Mouse (Mus musculus): ENCODE measurements around the gene Olfr1360. TPM values are rescaled to one million over a fixed set of nuclear protein-coding genes. Genes with fewer than 3 reads are reported as not detected.
A peak's percentile ranks its signal among the peaks of the same experiment; 100 is the strongest.
"Not testable (repeated sequence)": the region's sequence is repeated elsewhere in the genome, so short reads cannot be mapped to it uniquely, and the experiment has no call there.

Olfr1360 gene
- not detected in 2 replicates for polyA plus RNA-seq (2015; fragmentation: Nextera tagmentation; extraction: Ambion mirVana)

DNA sequence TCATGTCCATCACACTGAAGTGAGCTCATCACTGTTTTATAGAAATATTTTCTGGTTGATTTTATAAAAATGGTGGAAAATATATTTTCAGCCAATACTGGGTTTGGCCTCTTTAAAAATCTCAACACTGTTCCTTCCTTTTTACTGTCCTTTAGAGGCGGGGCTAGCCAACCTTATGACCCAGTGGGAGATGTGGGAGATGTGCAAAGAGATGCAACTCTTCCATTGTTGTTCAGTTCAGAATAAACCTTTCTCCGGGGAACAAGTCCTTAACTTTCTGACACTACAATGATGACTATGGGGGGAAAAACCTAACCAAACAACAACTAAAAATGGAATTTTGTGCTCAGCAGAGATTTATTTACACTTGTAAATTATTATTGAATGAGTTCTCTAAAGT lies at the start of gene Olfr1360:
Gene Olfr1360 (minus strand): TSS at position 101 of the 400 bp plus-strand sequence.
- Histone ChIP-seq H3K27me3 (no peaks in the 10 kb centered on the region), H3K4me2 (no peak within 1 kb of the TSS), H3K36me3 (no peaks in the 10 kb centered on the region), H3K4me3 (no peak within 1 kb of the TSS), H3K9ac (no peak within 1 kb of the TSS), H3K27ac (replicated peaks) (no peak within 1 kb of the TSS), H3K4me1 (replicated peaks) (no peaks in the 10 kb centered on the region), H3K9me3 (no peaks in the 10 kb centered on the region)
- no peak for ATAC-seq (ENCODE audit: low FRiP score, low read depth)
- WGBS: 81% methylated on average over 2 of the region's 2 CpGs

DNA sequence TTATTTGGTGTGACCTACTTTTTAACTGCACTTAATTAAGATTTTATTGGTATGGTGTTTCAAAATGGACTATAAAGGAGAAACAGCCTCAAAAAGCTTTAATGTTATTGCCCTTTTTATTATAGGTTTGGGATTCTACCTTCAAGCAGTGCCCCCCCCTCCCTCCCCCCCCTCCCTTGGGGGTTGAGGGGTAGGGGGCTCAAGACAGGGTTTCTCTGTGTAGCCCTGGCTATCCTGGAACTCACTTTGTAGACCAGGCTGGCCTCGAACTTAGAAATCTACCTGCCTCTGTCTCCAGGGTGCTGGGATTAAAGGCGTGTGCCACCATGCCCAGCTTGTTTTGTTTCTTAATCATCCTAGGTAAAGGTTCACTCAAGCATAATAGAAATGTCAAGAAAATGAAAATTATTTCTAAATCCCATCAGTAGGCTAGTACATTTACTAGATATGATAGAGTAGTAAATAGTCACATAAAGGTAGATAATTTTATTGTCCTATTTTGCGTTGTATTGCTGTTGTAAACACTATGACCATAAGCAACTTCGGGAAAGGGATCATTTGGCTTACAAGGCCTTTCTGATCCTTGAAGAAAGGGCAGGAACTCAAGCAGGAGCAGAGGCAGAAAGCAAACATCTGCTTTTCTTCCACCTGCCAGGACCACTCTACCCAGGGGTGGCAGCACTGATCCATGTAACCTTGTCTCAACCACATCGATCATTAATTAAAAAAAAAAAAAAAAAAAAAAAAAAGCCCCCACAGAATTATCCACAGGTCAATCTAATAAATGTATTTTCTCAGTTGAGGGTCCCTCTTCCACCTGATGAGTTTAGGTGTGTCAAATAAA lies 46.0 kb upstream of the Olfr1360 start:
- H3K9ac ChIP-seq: no peak overlapping the region
- no peaks in the 10 kb centered on the region for H3K36me3 ChIP-seq
- ATAC-seq (ENCODE audit: low FRiP score, low read depth): no peak
- no peaks in the 10 kb centered on the region for H3K27me3 ChIP-seq
- no peak overlapping the region for H3K4me3 ChIP-seq
- 0 out of 2 replicates have a peak overlapping the region, but pooled peaks have one; percentile 71 for H3K4me2 ChIP-seq
- WGBS: 33% methylated on average over 5 of the region's 5 CpGs
- H3K27ac ChIP-seq (replicated peaks): no peak overlapping the region
- H3K9me3 ChIP-seq: no peaks in the 10 kb centered on the region
- H3K4me1 ChIP-seq (replicated peaks): peaks cover 21% of the 10 kb centered on the region

DNA sequence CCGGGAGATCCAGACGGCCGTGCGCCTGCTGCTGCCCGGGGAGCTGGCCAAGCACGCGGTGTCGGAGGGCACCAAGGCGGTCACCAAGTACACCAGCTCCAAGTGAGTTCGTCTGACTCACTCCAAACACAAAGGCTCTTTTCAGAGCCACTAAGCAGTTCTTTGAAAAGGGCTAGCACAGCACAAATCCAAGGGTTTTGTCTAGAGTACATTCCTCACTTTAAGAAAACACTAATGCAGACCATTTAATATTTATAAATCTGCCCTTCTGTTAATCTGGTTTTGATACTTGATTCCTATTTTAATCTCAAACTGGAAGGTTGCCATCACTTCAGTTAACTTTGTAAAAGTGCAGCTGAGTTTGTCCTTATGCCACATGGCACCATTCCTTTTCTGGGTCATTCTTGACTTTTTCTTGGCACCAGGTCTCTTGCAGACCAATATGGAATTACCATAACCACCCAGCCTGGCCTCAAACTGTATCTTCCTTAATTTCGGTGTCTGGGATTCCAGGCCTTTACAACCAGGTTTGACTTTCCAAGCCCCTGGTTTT lies 45.2 kb upstream of the Olfr1360 start:
- 3% methylated on average over 11 of the region's 11 CpGs for WGBS
- peak overlapping the region; percentile 45 for H3K4me3 ChIP-seq

DNA sequence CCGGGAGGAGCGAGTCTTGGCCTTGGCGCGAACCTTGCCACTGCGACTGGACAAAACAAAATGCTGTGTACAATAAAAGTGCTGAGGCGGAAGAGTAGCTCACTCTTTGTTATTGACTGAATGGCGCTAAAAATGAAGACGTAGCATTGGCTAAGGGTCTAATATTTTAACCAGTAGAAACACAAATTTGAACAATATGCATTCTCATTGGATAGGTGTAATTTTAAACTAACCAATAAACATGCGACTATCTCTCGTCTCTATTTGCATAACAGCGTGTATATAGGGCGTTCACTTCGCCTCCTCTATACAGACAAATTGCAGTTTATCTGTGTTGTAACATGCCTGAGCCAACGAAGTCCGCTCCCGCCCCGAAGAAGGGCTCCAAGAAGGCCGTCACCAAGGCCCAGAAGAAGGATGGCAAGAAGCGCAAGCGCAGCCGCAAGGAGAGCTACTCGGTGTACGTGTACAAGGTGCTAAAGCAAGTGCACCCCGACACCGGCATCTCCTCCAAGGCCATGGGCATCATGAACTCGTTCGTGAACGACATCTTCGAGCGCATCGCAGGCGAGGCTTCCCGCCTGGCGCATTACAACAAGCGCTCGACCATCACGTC lies 44.7 kb upstream of the Olfr1360 start, which contains the start of gene Hist1h2bm:
Gene Hist1h2bm (plus strand): TSS at position 288 of the 616 bp plus-strand sequence.
- peak within 1 kb of the TSS; percentile 45 for H3K4me3 ChIP-seq
- H3K4me1 ChIP-seq (replicated peaks): peaks cover 28% of the 10 kb centered on the region
- H3K27ac ChIP-seq (replicated peaks): peak within 1 kb of the TSS; percentile 85
- not testable (repeated sequence) for H3K27me3 ChIP-seq, H3K9me3 ChIP-seq, H3K36me3 ChIP-seq
- ATAC-seq (ENCODE audit: low FRiP score, low read depth): peak; percentile 98
- H3K9ac ChIP-seq: peak within 1 kb of the TSS; percentile 49
- peak within 1 kb of the TSS; percentile 71 for H3K4me2 ChIP-seq
- under 1% methylated on average over 37 of the region's 37 CpGs for WGBS

More for the DNA sequence above, 45.2 kb upstream of the Olfr1360 start:
- Histone ChIP-seq H3K36me3 (no peaks in the 10 kb centered on the region), H3K4me2 (peak overlapping the region; percentile 71), H3K27me3 (no peaks in the 10 kb centered on the region), H3K27ac (replicated peaks) (peak overlapping the region; percentile 85), H3K9ac (peak overlapping the region; percentile 49), H3K9me3 (no peaks in the 10 kb centered on the region), H3K4me1 (replicated peaks) (peaks cover 25% of the 10 kb centered on the region)
- ATAC-seq (ENCODE audit: low FRiP score, low read depth): no peak; the same call in 1 of the 2 replicates

DNA sequence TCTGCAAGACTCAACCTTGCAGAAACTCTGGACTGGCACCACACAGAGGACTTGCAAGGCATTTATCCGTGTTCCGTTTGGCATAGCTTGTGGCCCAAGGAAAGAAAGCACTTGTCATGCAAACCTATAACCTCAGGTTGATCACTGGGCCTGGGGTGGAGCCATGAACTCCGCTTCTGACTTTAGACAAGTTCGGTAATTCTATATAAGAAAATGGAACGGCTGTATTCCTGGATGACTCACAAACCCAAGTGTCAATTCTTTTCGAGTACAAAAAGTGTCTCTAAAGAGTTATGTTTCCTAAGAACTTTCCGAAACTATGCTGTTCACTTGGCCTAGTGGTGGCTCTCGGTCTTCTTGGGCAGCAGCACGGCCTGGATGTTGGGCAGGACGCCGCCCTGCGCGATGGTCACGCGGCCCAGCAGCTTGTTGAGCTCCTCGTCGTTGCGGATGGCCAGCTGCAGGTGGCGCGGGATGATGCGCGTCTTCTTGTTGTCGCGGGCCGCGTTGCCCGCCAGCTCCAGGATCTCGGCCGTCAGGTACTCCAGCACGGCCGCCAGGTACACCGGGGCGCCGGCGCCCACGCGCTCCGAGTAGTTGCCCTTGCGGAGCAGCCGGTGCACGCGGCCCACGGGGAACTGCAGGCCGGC lies 44.0 kb upstream of the Olfr1360 start:
- WGBS: 1% methylated on average over 21 of the region's 44 CpGs
- H3K27ac ChIP-seq (replicated peaks): peak overlapping the region; percentile 85
- H3K9ac ChIP-seq: 0 out of 2 replicates have a peak overlapping the region, but pooled peaks have one; percentile 29
- not testable (repeated sequence) for H3K9me3 ChIP-seq; H3K27me3 ChIP-seq; H3K36me3 ChIP-seq; ATAC-seq (ENCODE audit: low FRiP score, low read depth)
- H3K4me1 ChIP-seq (replicated peaks): peaks cover 30% of the 10 kb centered on the region
- peak overlapping the region; percentile 45 for H3K4me3 ChIP-seq
- H3K4me2 ChIP-seq: peak overlapping the region; percentile 71

DNA sequence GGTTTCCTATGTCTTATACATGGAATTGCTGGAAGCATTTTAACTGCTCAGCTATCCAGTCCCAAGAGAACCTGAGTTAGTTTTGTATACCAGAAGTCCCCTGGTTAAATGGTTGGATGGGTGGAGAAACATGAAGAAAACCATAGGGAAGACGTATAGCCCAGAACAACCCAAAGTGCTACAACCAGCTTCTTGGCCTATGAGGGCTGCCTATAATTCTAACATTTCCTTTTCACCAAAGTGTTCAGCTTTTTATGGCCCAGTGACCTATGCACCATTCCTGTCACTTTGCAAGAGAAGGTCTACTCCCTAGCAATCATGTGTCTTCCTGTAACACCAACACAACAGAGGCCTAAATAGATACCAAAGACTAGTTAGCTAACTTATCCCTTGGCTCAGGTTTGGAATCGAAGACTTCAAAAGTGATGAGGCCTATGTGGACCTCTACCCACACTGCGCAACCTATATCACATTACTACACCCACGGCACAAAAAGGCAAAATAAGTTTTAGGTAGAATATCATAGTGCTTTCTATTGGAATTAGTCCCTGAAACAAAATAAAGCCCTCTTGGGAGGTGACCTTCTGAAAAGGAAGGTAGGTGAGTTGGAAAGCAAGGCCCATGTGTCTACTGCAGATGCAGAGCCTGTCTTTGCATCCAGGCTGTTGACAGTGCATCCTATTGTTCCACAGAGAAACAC lies 41.3 kb upstream of the Olfr1360 start:
- H3K9ac ChIP-seq: peak overlapping the region; percentile 59
- H3K27me3 ChIP-seq: no peaks in the 10 kb centered on the region
- H3K36me3 ChIP-seq: no peaks in the 10 kb centered on the region
- ATAC-seq (ENCODE audit: low FRiP score, low read depth): no peak
- 66% methylated on average over 4 of the region's 4 CpGs for WGBS
- no peaks in the 10 kb centered on the region for H3K9me3 ChIP-seq
- H3K4me1 ChIP-seq (replicated peaks): peaks cover 39% of the 10 kb centered on the region
- peak overlapping the region; percentile 77 for H3K4me2 ChIP-seq
- H3K27ac ChIP-seq (replicated peaks): no peak overlapping the region; the same call in 1 of the 2 replicates
- H3K4me3 ChIP-seq: peak overlapping the region; percentile 39

DNA sequence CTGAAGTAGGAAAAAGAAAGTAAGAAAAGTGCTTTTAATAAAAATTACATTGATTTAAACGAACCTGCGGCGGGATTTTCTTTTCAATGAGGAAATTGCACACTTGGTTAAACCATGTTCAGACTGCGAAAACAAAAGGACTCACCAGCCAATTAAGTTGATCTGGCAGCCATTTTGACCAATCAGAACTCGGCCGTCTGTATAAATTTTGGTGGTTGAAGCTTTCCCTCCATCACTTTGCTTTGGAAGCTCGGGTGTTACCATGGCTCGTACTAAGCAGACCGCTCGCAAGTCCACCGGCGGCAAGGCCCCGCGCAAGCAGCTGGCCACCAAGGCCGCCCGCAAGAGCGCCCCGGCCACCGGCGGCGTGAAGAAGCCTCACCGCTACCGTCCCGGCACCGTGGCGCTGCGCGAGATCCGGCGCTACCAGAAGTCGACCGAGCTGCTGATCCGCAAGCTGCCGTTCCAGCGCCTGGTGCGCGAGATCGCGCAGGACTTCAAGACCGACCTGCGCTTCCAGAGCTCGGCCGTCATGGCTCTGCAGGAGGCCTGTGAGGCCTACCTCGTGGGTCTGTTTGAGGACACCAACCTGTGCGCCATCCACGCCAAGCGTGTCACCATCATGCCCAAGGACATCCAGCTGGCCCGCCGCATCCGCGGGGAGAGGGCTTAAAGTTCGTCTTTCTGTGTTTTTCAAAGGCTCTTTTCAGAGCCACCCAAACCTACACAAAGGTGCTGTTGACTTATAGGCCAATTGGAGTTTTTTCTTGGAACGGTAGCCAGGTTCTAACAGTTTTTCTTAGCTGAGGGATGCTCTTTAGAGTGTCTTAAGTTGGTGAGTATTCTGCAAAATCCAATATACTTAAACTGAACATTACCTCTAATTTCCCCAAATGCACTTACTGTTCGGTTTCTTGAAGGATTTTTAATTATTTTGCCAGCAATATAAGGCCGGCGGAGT lies 40.5 kb upstream of the Olfr1360 start, which contains the start of gene Hist1h3h:
Gene Hist1h3h (plus strand): TSS at position 263 of the 961 bp plus-strand sequence.
- Histone ChIP-seq H3K4me3 (peak within 1 kb of the TSS; percentile 44), H3K4me2 (peak within 1 kb of the TSS; percentile 77), H3K4me1 (replicated peaks) (peaks cover 39% of the 10 kb centered on the region), H3K9ac (peak within 1 kb of the TSS; percentile 59), H3K27ac (replicated peaks) (peak within 1 kb of the TSS; percentile 92)
- not testable (repeated sequence) for H3K27me3 ChIP-seq, H3K9me3 ChIP-seq, H3K36me3 ChIP-seq
- peak; percentile 40 for ATAC-seq (ENCODE audit: low FRiP score, low read depth)
- WGBS: under 1% methylated on average over 31 of the region's 56 CpGs

DNA sequence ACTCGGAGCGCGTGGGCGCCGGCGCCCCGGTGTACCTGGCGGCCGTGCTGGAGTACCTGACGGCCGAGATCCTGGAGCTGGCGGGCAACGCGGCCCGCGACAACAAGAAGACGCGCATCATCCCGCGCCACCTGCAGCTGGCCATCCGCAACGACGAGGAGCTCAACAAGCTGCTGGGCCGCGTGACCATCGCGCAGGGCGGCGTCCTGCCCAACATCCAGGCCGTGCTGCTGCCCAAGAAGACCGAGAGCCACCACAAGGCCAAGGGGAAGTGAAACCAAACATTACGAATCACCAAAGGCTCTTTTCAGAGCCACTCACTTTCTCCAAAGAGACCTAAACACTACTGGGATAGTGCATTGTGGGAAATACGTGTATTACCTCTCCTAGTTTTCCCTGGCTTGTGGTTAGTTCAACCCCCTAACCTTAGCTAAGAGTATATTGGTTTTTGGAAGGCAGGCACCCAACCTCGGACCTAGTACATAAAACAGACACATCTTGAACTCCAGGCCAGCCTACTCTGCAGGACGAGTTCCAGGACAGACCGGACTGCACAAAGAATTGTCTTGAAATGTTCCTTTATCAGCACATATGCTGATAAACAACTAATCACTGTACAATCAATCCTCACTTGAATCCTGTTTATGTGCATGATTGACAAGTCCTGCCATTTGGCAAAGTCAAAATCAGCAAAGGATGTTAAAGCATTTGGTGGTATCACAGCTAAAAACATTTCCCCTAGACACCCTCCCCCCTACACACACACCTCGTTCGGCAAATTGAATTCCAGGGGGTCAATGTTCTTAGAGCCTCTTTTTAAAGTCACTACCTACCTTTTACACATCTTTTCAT lies 39.6 kb upstream of the Olfr1360 start:
- WGBS: 2% methylated on average over 11 of the region's 38 CpGs
- Histone ChIP-seq H3K9ac (peak overlapping the region; percentile 59), H3K4me3 (peak overlapping the region; percentile 44), H3K4me2 (peak overlapping the region; percentile 77), H3K4me1 (replicated peaks) (peaks cover 35% of the 10 kb centered on the region), H3K27ac (replicated peaks) (peak overlapping the region; percentile 92)
- H3K9me3 ChIP-seq; H3K36me3 ChIP-seq; ATAC-seq (ENCODE audit: low FRiP score, low read depth); H3K27me3 ChIP-seq: not testable (repeated sequence)

DNA sequence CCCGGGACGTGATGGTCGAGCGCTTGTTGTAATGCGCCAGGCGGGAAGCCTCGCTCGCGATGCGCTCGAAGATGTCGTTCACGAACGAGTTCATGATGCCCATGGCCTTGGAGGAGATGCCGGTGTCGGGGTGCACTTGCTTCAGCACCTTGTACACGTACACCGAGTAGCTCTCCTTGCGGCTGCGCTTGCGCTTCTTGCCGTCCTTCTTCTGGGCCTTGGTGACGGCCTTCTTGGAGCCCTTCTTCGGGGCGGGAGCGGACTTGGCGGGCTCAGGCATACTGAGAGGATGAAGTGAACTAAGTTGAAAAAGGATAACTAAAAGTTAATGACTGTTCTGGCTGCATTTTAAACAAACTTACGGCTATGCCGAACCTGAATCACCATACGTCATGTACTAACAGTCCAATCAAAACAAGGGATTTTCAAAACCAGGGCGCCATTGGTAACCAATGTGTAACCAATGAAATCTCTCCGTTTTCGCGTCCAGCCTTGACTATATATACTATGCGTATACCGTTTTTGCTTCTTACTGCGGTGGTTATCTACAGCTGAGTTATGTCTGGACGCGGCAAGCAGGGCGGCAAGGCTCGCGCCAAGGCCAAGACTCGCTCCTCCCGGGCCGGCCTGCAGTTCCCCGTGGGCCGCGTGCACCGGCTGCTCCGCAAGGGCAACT lies 38.8 kb upstream of the Olfr1360 start, which contains the start of the genes Hist1h2bl and Hist1h2ai:
Gene Hist1h2bl (minus strand): TSS at position 280 of the 676 bp plus-strand sequence.
Gene Hist1h2ai (plus strand): TSS at position 559 of the 676 bp plus-strand sequence.
- H3K27me3 ChIP-seq, H3K36me3 ChIP-seq, H3K9me3 ChIP-seq: not testable (repeated sequence)
- Histone ChIP-seq H3K9ac (peak within 1 kb of the TSS; percentile 59), H3K4me3 (peak within 1 kb of the TSS; percentile 44), H3K4me2 (peak within 1 kb of the TSS; percentile 77), H3K4me1 (replicated peaks) (peaks cover 39% of the 10 kb centered on the region), H3K27ac (replicated peaks) (peak within 1 kb of the TSS; percentile 92)
- under 1% methylated on average over 34 of the region's 50 CpGs for WGBS
- ATAC-seq (ENCODE audit: low FRiP score, low read depth): peak; percentile 96

Data from hindbrain, embryonic 15.5 days (tissue).